Mouse (Mus musculus): Measurements from ENCODE around the gene Gm49387. TPM values are rescaled to one million over a fixed set of nuclear protein-coding genes. Genes with fewer than 3 reads are reported as not detected.

Gene Gm49387
- polyA plus RNA-seq, 1 experiment = not detected

DNA sequence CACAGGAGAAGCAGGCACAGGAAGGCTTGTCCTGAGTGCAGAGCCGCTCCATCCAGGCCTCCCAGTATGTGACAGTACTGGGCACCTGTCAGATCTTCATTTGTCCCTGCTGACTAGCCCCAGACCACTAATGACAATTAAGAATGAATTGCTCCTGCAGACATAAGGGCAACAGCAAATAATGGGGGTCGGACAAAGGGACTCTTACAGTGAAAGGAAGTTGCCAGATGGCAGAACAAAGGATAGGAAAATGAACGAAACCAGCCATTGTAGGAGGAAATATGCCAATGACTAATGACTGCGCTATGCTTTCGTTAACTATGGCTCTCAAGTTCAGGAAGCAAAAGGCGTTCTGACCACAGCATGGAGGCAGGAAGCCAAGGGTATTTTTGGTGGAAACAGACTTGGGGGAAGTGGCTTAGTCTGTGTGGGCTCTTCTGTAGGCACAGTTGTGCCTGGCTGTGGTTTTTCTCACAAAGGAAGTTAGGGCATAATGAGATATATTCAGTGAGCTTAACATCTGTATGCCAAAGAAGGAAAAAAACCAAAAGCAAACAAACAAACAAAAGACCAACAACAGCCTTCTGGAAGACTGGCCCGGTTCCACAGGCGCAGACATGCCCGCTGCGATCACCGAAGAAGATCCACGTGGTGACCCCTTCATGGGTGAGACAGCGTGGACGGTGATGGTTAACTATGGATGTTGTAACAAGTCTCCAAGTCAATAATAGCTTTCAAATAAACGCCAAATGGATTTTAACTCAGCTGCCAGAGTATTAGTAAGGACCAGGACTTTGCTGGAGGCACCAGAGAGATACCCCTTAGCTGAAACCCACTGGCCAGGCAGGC lies 29.2 kb upstream of the Gm49387 start:
- TF ChIP-seq GATA1 (IDR thresholded peaks at IDR 0.05; ENCODE audit: borderline replicate concordance, low read length) (no peak; the same call in 2 of the 3 replicates), FLI1 (IDR thresholded peaks at IDR 0.05; ENCODE audit: low read length) (peak; percentile 60; the same call in 1 of the 2 replicates)
- Histone ChIP-seq H3K36me3 (replicated peaks; ENCODE audit: low read length) (peaks cover 34% of the 10 kb centered on the region), H3K4me3 (replicated peaks) (peak overlapping the region; percentile 89), H3K27me3 (replicated peaks) (no peaks in the 10 kb centered on the region), H3K4me1 (peaks cover 88% of the 10 kb centered on the region), H3K9me3 (0 out of 2 replicates have a peak, but pooled peaks cover 5% of the 10 kb centered on the region)

DNA sequence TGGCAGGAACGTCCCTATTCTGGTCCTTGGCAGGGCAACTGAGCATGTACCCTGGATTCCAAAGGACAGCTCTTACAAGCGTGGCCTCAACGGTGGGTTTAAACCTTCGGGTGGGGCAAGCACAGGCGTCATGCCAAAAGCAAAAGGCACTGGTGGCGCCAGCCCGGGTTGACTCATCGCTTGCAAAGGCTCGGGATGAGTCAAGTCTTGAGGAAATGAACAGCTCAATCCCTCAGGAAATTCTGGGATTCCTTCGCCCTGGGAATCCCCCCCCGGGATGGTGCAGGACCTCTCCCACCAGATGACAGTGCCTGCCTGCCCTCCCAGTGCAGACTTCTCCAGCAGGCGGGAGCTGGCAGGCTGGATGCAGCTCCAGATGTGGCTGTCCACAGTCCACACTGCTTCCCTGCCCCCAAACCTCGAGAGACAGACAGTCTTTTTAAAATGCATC lies 28.5 kb upstream of the Gm49387 start:
- Histone ChIP-seq H3K36me3 (replicated peaks; ENCODE audit: low read length) (peaks cover 34% of the 10 kb centered on the region), H3K4me3 (replicated peaks) (peak overlapping the region; percentile 89), H3K9me3 (0 out of 2 replicates have a peak, but pooled peaks cover 5% of the 10 kb centered on the region), H3K4me1 (peaks cover 95% of the 10 kb centered on the region), H3K27me3 (replicated peaks) (no peaks in the 10 kb centered on the region)
- TF ChIP-seq GATA1 (IDR thresholded peaks at IDR 0.05; ENCODE audit: borderline replicate concordance, low read length) (no peak), FLI1 (IDR thresholded peaks at IDR 0.05; ENCODE audit: low read length) (no peak)

DNA sequence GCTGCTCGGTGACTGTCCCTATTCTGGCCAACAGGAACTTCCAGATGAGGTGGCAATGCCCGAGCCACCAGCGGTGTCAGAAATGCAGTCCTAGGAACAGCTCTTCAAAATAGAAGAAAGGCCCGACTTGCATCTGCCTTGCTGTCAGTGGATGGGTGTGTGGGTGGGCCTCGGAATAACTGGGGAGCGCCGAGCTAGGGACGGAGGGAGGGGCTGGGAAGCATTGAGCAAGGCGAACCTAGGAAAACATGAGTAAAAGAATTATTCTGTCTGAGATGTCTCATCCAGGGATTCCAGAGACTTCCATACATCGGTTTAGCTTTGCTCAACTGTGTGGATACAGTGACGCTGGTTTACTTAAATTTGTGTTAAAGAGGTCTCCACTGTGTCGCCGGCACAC lies 27.6 kb upstream of the Gm49387 start:
- peak overlapping the region; percentile 21 for H3K4me3 ChIP-seq (replicated peaks)
- H3K4me1 ChIP-seq = peaks cover 99% of the 10 kb centered on the region
- no peaks in the 10 kb centered on the region for H3K27me3 ChIP-seq (replicated peaks)
- TF ChIP-seq FLI1 (IDR thresholded peaks at IDR 0.05; ENCODE audit: low read length) (no peak), GATA1 (IDR thresholded peaks at IDR 0.05; ENCODE audit: borderline replicate concordance, low read length) (no peak)
- peaks cover 39% of the 10 kb centered on the region for H3K36me3 ChIP-seq (replicated peaks; ENCODE audit: low read length)
- H3K9me3 ChIP-seq = 0 out of 2 replicates have a peak, but pooled peaks cover 5% of the 10 kb centered on the region

DNA sequence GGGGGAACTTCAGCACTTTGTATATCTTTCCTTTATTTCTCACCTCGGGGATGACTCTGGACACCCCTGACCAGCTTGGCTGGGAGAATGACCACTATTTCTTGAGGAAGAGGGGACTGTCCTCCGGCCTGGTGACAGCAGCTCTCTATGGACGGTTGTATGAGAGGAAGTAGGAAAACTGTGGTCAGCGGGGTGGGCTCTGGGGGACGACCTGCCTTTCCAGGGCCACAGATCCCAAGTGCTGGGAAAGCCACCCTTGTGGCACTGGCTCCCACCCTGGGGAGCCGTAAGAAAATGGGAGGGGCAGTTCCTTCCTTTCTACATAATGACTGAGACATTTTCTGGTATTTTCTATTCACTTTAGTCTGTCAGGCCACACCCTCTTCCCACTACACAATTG lies 27.1 kb upstream of the Gm49387 start:
- Histone ChIP-seq H3K4me3 (replicated peaks) (no peak overlapping the region), H3K36me3 (replicated peaks; ENCODE audit: low read length) (peaks cover 39% of the 10 kb centered on the region), H3K4me1 (peaks cover 99% of the 10 kb centered on the region), H3K27me3 (replicated peaks) (no peaks in the 10 kb centered on the region), H3K9me3 (0 out of 2 replicates have a peak, but pooled peaks cover 5% of the 10 kb centered on the region)
- TF ChIP-seq FLI1 (IDR thresholded peaks at IDR 0.05; ENCODE audit: low read length) = no peak
- no peak for TF ChIP-seq GATA1 (IDR thresholded peaks at IDR 0.05; ENCODE audit: borderline replicate concordance, low read length)

DNA sequence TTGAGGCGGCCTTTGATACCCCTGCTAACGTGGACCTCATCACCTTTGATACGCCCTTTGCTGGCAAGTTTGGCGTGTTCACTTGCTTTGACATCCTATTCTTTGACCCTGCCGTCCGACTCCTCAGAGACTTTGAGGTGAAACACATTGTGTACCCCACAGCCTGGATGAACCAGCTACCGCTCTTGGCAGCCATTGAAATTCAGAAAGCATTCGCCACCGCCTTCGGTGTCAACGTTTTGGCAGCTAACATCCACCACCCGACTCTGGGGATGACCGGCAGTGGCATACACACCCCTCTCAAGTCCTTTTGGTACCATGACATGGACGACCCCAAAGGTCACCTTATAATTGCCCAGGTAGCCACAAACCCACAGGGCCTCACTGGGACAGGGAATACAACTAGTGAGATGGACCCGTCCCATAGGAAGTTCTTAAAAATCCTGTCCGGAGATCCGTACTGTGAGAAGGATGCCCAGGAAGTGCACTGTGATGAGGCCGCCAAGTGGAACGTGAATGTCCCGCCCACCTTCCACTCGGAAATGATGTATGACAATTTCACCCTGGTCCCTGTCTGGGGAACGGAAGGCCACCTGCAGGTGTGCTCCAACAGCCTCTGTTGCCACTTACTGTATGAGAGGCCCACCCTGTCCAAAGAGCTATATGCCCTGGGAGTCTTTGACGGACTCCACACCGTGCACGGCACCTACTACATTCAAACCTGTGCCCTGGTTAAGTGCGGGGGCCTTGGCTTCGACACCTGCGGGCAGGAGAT lies 26.4 kb upstream of the Gm49387 start:
- Histone ChIP-seq H3K4me3 (replicated peaks) (peak overlapping the region; percentile 50), H3K36me3 (replicated peaks; ENCODE audit: low read length) (peaks cover 41% of the 10 kb centered on the region), H3K27me3 (replicated peaks) (no peaks in the 10 kb centered on the region), H3K9me3 (0 out of 2 replicates have a peak, but pooled peaks cover 5% of the 10 kb centered on the region), H3K4me1 (peaks cover 99% of the 10 kb centered on the region)
- TF ChIP-seq GATA1 (IDR thresholded peaks at IDR 0.05; ENCODE audit: borderline replicate concordance, low read length) (no peak), FLI1 (IDR thresholded peaks at IDR 0.05; ENCODE audit: low read length) (no peak)

DNA sequence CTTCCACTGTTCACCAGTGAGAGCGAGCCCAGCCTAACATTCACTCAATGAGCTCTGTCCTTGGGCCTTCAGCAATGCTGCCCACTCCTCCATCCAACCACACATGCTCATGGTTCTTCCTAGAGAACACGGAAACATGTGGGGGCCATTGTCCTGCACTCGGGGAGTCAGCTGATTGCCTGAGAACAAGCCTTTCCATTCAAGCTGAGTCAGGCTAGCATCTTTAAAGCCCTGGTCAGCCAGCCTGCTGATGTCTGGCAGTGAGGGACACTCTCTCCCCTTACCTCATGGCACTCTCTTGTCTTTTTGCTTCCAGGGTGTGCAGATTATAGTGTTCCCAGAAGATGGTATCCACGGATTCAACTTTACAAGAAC lies 24.9 kb upstream of the Gm49387 start:
- peaks cover 99% of the 10 kb centered on the region for H3K4me1 ChIP-seq
- no peaks in the 10 kb centered on the region for H3K27me3 ChIP-seq (replicated peaks)
- no peak for TF ChIP-seq FLI1 (IDR thresholded peaks at IDR 0.05; ENCODE audit: low read length)
- no peak for TF ChIP-seq GATA1 (IDR thresholded peaks at IDR 0.05; ENCODE audit: borderline replicate concordance, low read length)
- H3K36me3 ChIP-seq (replicated peaks; ENCODE audit: low read length) = peaks cover 44% of the 10 kb centered on the region
- H3K4me3 ChIP-seq (replicated peaks) = peak overlapping the region; percentile 23
- 0 out of 2 replicates have a peak, but pooled peaks cover 5% of the 10 kb centered on the region for H3K9me3 ChIP-seq

DNA sequence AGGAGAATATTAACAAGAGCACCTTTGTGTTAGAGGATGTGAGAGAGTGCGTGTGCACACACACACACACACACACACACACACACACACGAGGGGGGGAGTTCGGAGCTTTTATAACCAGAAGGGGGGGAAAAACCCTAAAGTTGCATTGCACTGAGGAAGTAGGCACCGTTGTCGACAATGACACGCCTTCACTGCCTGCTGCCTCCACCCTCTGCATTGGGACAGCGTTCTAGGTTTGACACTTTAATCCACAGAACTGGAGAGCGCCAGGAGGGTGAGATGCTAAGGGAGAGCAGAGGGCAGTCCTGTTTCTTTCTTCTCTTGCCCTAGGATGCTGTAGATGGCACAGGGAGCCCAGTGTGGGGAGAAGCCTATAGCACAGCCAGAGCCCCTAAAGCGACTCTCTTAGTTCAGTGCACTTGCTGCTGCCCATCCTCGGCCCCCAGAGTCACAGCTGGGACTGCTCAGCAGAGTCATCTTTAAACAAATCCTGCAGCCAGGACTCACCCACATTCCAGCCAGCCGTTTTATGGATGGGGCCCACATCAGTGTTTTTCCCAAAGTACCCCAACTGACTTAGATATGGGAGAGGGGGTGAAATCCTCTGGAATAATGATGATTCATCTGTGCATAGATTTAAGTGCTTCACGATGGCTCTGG lies 24.4 kb upstream of the Gm49387 start:
- no peak for TF ChIP-seq GATA1 (IDR thresholded peaks at IDR 0.05; ENCODE audit: borderline replicate concordance, low read length)
- H3K4me3 ChIP-seq (replicated peaks) = peak overlapping the region; percentile 74
- peaks cover 99% of the 10 kb centered on the region for H3K4me1 ChIP-seq
- H3K36me3 ChIP-seq (replicated peaks; ENCODE audit: low read length) = peaks cover 44% of the 10 kb centered on the region
- H3K27me3 ChIP-seq (replicated peaks) = no peaks in the 10 kb centered on the region
- 0 out of 2 replicates have a peak, but pooled peaks cover 5% of the 10 kb centered on the region for H3K9me3 ChIP-seq

DNA sequence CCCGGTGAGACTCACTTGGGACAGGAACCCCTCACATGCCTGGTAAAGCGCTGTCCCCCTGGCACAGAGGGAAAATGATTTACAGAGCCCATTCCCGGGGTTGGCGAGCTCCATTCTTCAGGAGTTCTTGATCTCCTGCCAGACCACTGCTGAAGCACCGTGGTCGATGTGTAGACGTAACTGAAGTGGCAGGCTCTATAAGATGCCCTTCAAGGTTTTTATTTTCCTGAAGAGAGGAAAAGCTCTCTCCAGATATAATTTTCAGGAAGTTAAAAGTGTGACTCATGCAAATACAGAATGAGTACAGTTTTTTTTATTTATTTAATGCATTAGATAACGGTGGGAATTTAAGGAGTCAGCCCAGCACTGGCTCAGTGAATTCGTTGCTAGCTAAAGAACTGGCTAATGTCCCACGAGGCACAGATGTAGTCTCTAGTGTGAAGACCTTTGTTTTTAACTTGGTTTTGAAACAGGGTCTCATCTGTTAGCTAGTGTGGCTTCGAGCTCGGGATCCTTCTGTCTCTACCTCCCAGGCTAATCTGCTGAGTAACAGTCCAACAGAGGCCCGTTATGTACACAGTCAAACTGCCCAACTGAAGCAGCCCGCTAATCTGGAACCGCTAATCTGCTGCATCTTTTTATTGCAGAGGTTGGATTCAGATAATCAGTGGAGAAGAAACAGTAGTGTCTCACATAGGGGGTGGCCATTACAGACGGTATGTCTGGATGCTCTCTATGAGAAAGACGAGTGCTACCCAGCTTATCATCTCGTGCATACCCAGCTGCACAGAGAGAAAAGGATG lies 23.6 kb upstream of the Gm49387 start:
- H3K27me3 ChIP-seq (replicated peaks) = no peaks in the 10 kb centered on the region
- peaks cover 99% of the 10 kb centered on the region for H3K4me1 ChIP-seq
- peaks cover 44% of the 10 kb centered on the region for H3K36me3 ChIP-seq (replicated peaks; ENCODE audit: low read length)
- H3K9me3 ChIP-seq = 0 out of 2 replicates have a peak, but pooled peaks cover 5% of the 10 kb centered on the region
- no peak for TF ChIP-seq GATA1 (IDR thresholded peaks at IDR 0.05; ENCODE audit: borderline replicate concordance, low read length)
- TF ChIP-seq FLI1 (IDR thresholded peaks at IDR 0.05; ENCODE audit: low read length) = no peak
- peak overlapping the region; percentile 90 for H3K4me3 ChIP-seq (replicated peaks)

All from megakaryocyte, embryonic 14.5 days (primary cell).